In genomic region chr19:54462480-54462879, GRCm38 (mm10) we compare ENCODE assay signal across 22 mouse cellular contexts.
A peak's percentile ranks its signal among the peaks of the same experiment; 100 is the strongest.
DNase-seq lines count a peak whose midpoint lies in the region; ATAC-seq lines count a peak whose summit lies in the region.
"Had no signal": no experiment of that assay in that cellular context is flagged by ENCODE, and none has a peak within 500 bp of the region (broad histone marks: within the 10 kb centered on the region; RNA-seq: fewer than 3 reads in every experiment).

No protein-coding gene starts in this region.

- H3K27me3 ChIP-seq in intestine, embryonic 15.5 days (replicated peaks): no peaks in the 10 kb centered on the region
- no peaks in the 10 kb centered on the region for H3K27me3 ChIP-seq in intestine, embryonic 16.5 days (replicated peaks; ENCODE audit: control insufficient read depth, insufficient read depth, low read length)
- H3K27me3 ChIP-seq: embryonic facial prominence, embryonic 13.5 days; embryonic facial prominence, embryonic 15.5 days; forebrain, embryonic 12.5 days had no signal

- H3K9me3 ChIP-seq in intestine, embryonic 15.5 days: no peaks in the 10 kb centered on the region
- H3K9me3 ChIP-seq in intestine, embryonic 16.5 days (ENCODE audit: control insufficient read depth, low read length): no peaks in the 10 kb centered on the region
- H3K9me3 ChIP-seq: embryonic facial prominence, embryonic 13.5 days; embryonic facial prominence, embryonic 15.5 days; forebrain, embryonic 10.5 days; forebrain, embryonic 12.5 days had no signal

- ATAC-seq in intestine, embryonic 15.5 days: peak; percentile 58
- peak; percentile 67 for ATAC-seq in intestine, embryonic 16.5 days
- ATAC-seq: forebrain, embryonic 14.5 days; forebrain, embryonic 16.5 days had no signal

- no peak overlapping the region for H3K4me2 ChIP-seq in intestine, embryonic 15.5 days (replicated peaks)
- no peak overlapping the region for H3K4me2 ChIP-seq in intestine, embryonic 16.5 days (ENCODE audit: low read depth, low read length)
- H3K4me2 ChIP-seq: embryonic facial prominence, embryonic 13.5 days; embryonic facial prominence, embryonic 15.5 days; forebrain, embryonic 12.5 days had no signal

- no peak overlapping the region for H3K4me3 ChIP-seq in intestine, embryonic 15.5 days (replicated peaks)
- H3K4me3 ChIP-seq in intestine, embryonic 16.5 days (ENCODE audit: low read length): no peak overlapping the region
- H3K4me3 ChIP-seq: embryonic facial prominence, embryonic 13.5 days; embryonic facial prominence, embryonic 15.5 days; erythroblast, embryonic 14.5 days; forebrain, embryonic 10.5 days; forebrain, embryonic 12.5 days had no signal

- H3K4me1 ChIP-seq in intestine, embryonic 15.5 days (replicated peaks): no peaks in the 10 kb centered on the region
- H3K4me1 ChIP-seq in intestine, embryonic 16.5 days (ENCODE audit: control insufficient read depth, insufficient read depth, low read length): no peaks in the 10 kb centered on the region; the same call in 1 of the 2 replicates
- H3K4me1 ChIP-seq: embryonic facial prominence, embryonic 13.5 days; embryonic facial prominence, embryonic 15.5 days; forebrain, embryonic 10.5 days; forebrain, embryonic 12.5 days had no signal

- H3K36me3 ChIP-seq in intestine, embryonic 15.5 days: no peaks in the 10 kb centered on the region
- no peaks in the 10 kb centered on the region for H3K36me3 ChIP-seq in intestine, embryonic 16.5 days (ENCODE audit: control insufficient read depth, insufficient read depth, low read length)
- H3K36me3 ChIP-seq: embryonic facial prominence, embryonic 13.5 days; embryonic facial prominence, embryonic 15.5 days; forebrain, embryonic 10.5 days; forebrain, embryonic 12.5 days had no signal

- 62% methylated on average over 2 of the region's 2 CpGs for WGBS in intestine, embryonic 15.5 days
- 57% methylated on average over 2 of the region's 2 CpGs for WGBS in intestine, embryonic 16.5 days
- WGBS in large intestine, adult 2 months: 32% methylated on average over 2 of the region's 2 CpGs

- no peak overlapping the region for H3K27ac ChIP-seq in intestine, embryonic 15.5 days
- no peak overlapping the region for H3K27ac ChIP-seq in intestine, embryonic 16.5 days (ENCODE audit: low read length)
- H3K27ac ChIP-seq: embryonic facial prominence, embryonic 13.5 days; embryonic facial prominence, embryonic 15.5 days; forebrain, embryonic 10.5 days; forebrain, embryonic 12.5 days had no signal

- H3K9ac ChIP-seq in intestine, embryonic 15.5 days: no peak overlapping the region
- no peak overlapping the region for H3K9ac ChIP-seq in intestine, embryonic 16.5 days (ENCODE audit: low read depth, low read length)
- H3K9ac ChIP-seq: embryonic facial prominence, embryonic 13.5 days; embryonic facial prominence, embryonic 15.5 days; forebrain, embryonic 12.5 days had no signal

- DNase-seq in large intestine, adult 2 months (ENCODE audit: low read depth, low spot score): peak; percentile 13
- no peak for DNase-seq in testis, postnatal 10 days (ENCODE audit: low spot score)
- no peak for DNase-seq in gastrocnemius, adult 18-20 months (ENCODE audit: low spot score)
- DNase-seq: adrenal gland, adult 2 months; adrenal gland, postnatal 10 days; adrenal gland, postnatal 25 days; cerebellum, adult 11 months; cerebellum, adult 18-20 months; cerebellum, adult 8-10 months; cerebellum, adult 9-11 months; cerebellum, postnatal 14 days; cerebellum, postnatal 36 days; embryo, embryonic 11 days had no signal
